Mouse (Mus musculus): Measurements from ENCODE around the gene Inca1.

Inca1 gene

GRCm38 (mm10) chr11:70638714-70639278 is 61.2 kb downstream of the Inca1 start, which contains the start of gene Gp1ba:
Gene Gp1ba (plus strand): TSS chr11:70639122.
- ATAC-seq (ENCODE audit: insufficient number of reproducible peaks, low FRiP score, low TSS enrichment) = no peak

Measured in cerebellum, adult (tissue).